Mouse (Mus musculus) thymus, adult 18-20 months (tissue): ENCODE results near the gene Noct.
"Not testable (repeated sequence)": the region's sequence is repeated elsewhere in the genome, so short reads cannot be mapped to it uniquely, and the experiment has no call there.

Experiments
- DNase-seq, 2 experiments: peaks; one replicate each; pipeline ENCODE4 v3.0.0; 2022; ENCODE audit warnings: mixed read lengths in 2 of 2

Gene Noct

GRCm38 (mm10) chr3:51206521-51206920, 17.7 kb upstream of the Noct start:
- no peak for DNase-seq

- no peak for DNase-seq
These were observed 15.6 kb upstream of the Noct start for GRCm38 (mm10) chr3:51208633-51209032.

- DNase-seq: no peak
These were observed 14.5 kb upstream of the Noct start for GRCm38 (mm10) chr3:51209503-51210314.

GRCm38 (mm10) chr3:51210485-51210884, 13.8 kb upstream of the Noct start:
- no peak for DNase-seq

GRCm38 (mm10) chr3:51213111-51213510, 11.1 kb upstream of the Noct start:
- DNase-seq: no peak

GRCm38 (mm10) chr3:51215681-51216080, 8.6 kb upstream of the Noct start:
- DNase-seq: no peak

GRCm38 (mm10) chr3:51216351-51216750, 7.9 kb upstream of the Noct start:
- DNase-seq: not testable (repeated sequence)

- not testable (repeated sequence) for DNase-seq
These were observed 5.9 kb upstream of the Noct start for GRCm38 (mm10) chr3:51218385-51218784.

- DNase-seq: no peak
These were observed 5.0 kb upstream of the Noct start for GRCm38 (mm10) chr3:51219213-51219612.

GRCm38 (mm10) chr3:51220846-51221245, 3.4 kb upstream of the Noct start:
- no peak for DNase-seq

- no peak for DNase-seq
These were observed 2.4 kb upstream of the Noct start for GRCm38 (mm10) chr3:51221847-51222246.

GRCm38 (mm10) chr3:51222302-51222701, 1.9 kb upstream of the Noct start:
- no peak for DNase-seq

- DNase-seq: no peak
These were observed 1.3 kb upstream of the Noct start for GRCm38 (mm10) chr3:51222834-51223460.

- DNase-seq: no peak
These were observed 691 bp upstream of the Noct start for GRCm38 (mm10) chr3:51223556-51223955.

GRCm38 (mm10) chr3:51225226-51225750, 1.0 kb downstream of the Noct start:
- DNase-seq: no peak

GRCm38 (mm10) chr3:51225979-51226378, 1.7 kb downstream of the Noct start:
- DNase-seq: no peak

GRCm38 (mm10) chr3:51226601-51227000, 2.4 kb downstream of the Noct start:
- DNase-seq: no peak

- no peak for DNase-seq
These were observed 4.0 kb downstream of the Noct start for GRCm38 (mm10) chr3:51228038-51228820.

GRCm38 (mm10) chr3:51228821-51229205, 4.6 kb downstream of the Noct start:
- no peak for DNase-seq

- no peak for DNase-seq
These were observed 5.0 kb downstream of the Noct start for GRCm38 (mm10) chr3:51229226-51229625.

GRCm38 (mm10) chr3:51230146-51230835, 6.0 kb downstream of the Noct start:
- no peak for DNase-seq

- no peak for DNase-seq
These were observed 6.6 kb downstream of the Noct start for GRCm38 (mm10) chr3:51230886-51231285.

- DNase-seq: no peak
These were observed 7.3 kb downstream of the Noct start for GRCm38 (mm10) chr3:51231499-51231898.
